Mouse (Mus musculus) spleen, adult 2 months (tissue): Measurements from ENCODE around the gene Wwtr1.

Experiments used
- CTCF ChIP-seq: fragments of 200-500 bp; IDR thresholded peaks from 2 replicates; pipeline ENCODE4 v1.5.1; 2011; ENCODE audit warnings: mild to moderate bottlenecking, inconsistent platforms; ENCODE audit not compliant: insufficient read depth, insufficient read length, insufficient replicate concordance; ENCODE audit errors: extremely low read depth
- POLR2A ChIP-seq: fragments of 200-500 bp; IDR thresholded peaks from 2 replicates; pipeline ENCODE4 v1.6.1; 2011; ENCODE audit warnings: low read depth, low read length, inconsistent platforms

GRCm38 (mm10) chr3:57562996-57563506, 12.7 kb downstream of the Wwtr1 start:
- TF ChIP-seq POLR2A = no peak
- TF ChIP-seq CTCF = no peak
